Comparison of ENCODE assay signal across 29 mouse cellular contexts in the genomic region with DNA sequence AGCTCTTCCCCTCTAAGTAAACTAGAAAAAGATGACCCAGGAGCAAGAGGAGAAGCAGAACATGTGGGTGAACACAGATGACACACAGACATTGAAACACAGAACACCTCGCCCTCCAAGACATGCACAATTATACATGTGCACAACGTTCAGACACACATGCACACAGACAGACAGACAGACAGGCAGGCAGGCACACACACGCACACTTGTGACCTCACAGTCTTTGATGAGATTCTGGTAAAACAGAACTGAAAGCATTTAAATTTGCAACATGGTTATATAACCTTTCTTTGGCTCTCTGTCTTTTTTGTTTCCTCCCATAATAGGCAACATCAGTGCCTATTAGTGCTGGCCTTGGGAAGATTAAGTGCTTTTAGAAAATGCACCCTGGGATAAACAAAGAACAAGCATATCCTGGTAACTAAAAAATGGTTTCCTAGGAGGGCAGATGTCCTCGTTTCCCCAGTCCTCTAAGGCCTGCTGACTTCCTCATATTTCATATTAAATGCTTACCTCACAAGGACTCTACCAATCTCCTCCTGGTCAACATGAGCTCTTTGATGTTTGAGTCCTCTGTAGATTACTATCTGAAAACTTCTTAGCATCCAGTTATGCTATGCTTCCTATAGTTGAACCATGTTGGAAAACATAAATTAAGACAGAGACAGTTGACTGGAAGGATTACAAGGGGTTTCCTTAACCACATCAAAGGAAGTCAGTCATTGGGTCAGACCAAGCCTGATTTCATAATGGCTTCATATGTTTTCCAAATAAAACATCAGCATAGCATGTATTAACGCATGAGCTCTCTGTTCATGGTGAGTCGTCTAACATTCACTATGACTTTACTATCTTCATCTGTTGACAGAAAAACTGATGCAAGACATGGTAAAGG.
A peak's percentile ranks its signal among the peaks of the same experiment; 100 is the strongest.
DNase-seq lines count a peak whose midpoint lies in the region; ATAC-seq lines count a peak whose summit lies in the region.
"Had no signal": no experiment of that assay in that cellular context is flagged by ENCODE, and none has a peak within 500 bp of the region (broad histone marks: within the 10 kb centered on the region; RNA-seq: fewer than 3 reads in every experiment).

No protein-coding gene starts in this region.

- peak; percentile 12 for DNase-seq in CD4-positive, CD25-positive, alpha-beta regulatory T cell, adult 2 months (ENCODE audit: low read depth, low spot score)
- DNase-seq in spleen, adult 18-20 months: no peak
- DNase-seq in left cerebral cortex, postnatal 14 days (ENCODE audit: low spot score in 2 of 2): no peak
- no peak for DNase-seq in heart, postnatal 36 days
- DNase-seq: adrenal gland, postnatal 14 days; cerebellum, adult 11 months; cerebellum, adult 9-11 months; gastrocnemius, postnatal 10 days; kidney, postnatal 4 days; layer of hippocampus, postnatal 36 days; liver, embryonic 13.5 days; lung, adult 18-20 months; retina, postnatal 1 day; right cerebral cortex, postnatal 14 days had no signal

- intact Hi-C loops in left cerebral cortex, postnatal 14 days (cut with DNase I): no loop called here
- intact Hi-C loops in heart, postnatal 36 days (cut with DNase I): no loop called here

- peak overlapping the region; percentile 72; the same call in 1 of the 2 replicates for H3K27ac ChIP-seq in neural tube, embryonic 13.5 days (replicated peaks)
- H3K27ac ChIP-seq in neural tube, embryonic 15.5 days (replicated peaks): no peak overlapping the region
- H3K27ac ChIP-seq: limb, embryonic 10.5 days; limb, embryonic 15.5 days; liver, embryonic 13.5 days; macrophage; neural tube, embryonic 12.5 days; stomach, embryonic 15.5 days had no signal

- ATAC-seq in CD4-positive, CD25-positive, alpha-beta regulatory T cell, adult 4 months: no peak
- ATAC-seq in neural tube, embryonic 13.5 days (ENCODE audit: low read depth): no peak
- ATAC-seq in neural tube, embryonic 15.5 days (ENCODE audit: low FRiP score): no peak
- ATAC-seq in hematopoietic stem cell, adult 5-6 weeks (replicated peaks in 1 of 2; ENCODE audit: insufficient read depth in 1 of 2, low FRiP score in 2 of 2, low TSS enrichment in 1 of 2, low read depth in 1 of 2, poor library complexity in 2 of 2, severe bottlenecking in 2 of 2): peak; percentile 56 to 71; a peak in 3 of 4 replicates
- ATAC-seq: intestine, postnatal 0 days; lung, postnatal 0 days; midbrain, embryonic 16.5 days had no signal

- no peaks in the 10 kb centered on the region for H3K36me3 ChIP-seq in neural tube, embryonic 13.5 days
- H3K36me3 ChIP-seq in neural tube, embryonic 15.5 days: no peaks in the 10 kb centered on the region
- H3K36me3 ChIP-seq: limb, embryonic 10.5 days; limb, embryonic 15.5 days; liver, embryonic 13.5 days; neural tube, embryonic 12.5 days; stomach, embryonic 15.5 days had no signal

- H3K9me3 ChIP-seq in neural tube, embryonic 13.5 days: no peaks in the 10 kb centered on the region
- no peaks in the 10 kb centered on the region for H3K9me3 ChIP-seq in neural tube, embryonic 15.5 days (replicated peaks)
- H3K9me3 ChIP-seq: limb, embryonic 10.5 days; limb, embryonic 15.5 days; liver, embryonic 13.5 days; neural tube, embryonic 12.5 days; stomach, embryonic 15.5 days had no signal

- H3K9ac ChIP-seq in neural tube, embryonic 13.5 days: no peak overlapping the region
- H3K9ac ChIP-seq in neural tube, embryonic 15.5 days (replicated peaks): no peak overlapping the region
- H3K9ac ChIP-seq: limb, embryonic 15.5 days; liver, embryonic 13.5 days; neural tube, embryonic 12.5 days; stomach, embryonic 15.5 days had no signal

- no peak overlapping the region for H3K4me3 ChIP-seq in neural tube, embryonic 13.5 days
- H3K4me3 ChIP-seq in neural tube, embryonic 15.5 days (replicated peaks): no peak overlapping the region
- H3K4me3 ChIP-seq: erythroblast, embryonic 14.5 days; limb, embryonic 10.5 days; limb, embryonic 15.5 days; liver, embryonic 13.5 days; neural tube, embryonic 12.5 days; stomach, embryonic 15.5 days had no signal

- H3K4me2 ChIP-seq in neural tube, embryonic 13.5 days: no peak overlapping the region
- no peak overlapping the region for H3K4me2 ChIP-seq in neural tube, embryonic 15.5 days
- H3K4me2 ChIP-seq: heart, embryonic 11.5 days; limb, embryonic 15.5 days; liver, embryonic 13.5 days; midbrain, embryonic 11.5 days; neural tube, embryonic 12.5 days; stomach, embryonic 15.5 days had no signal

- whole genome bisulfite sequencing in neural tube, embryonic 13.5 days: 77% methylated on average over 6 of the region's 6 CpGs
- WGBS in neural tube, embryonic 15.5 days: 80% methylated on average over 6 of the region's 6 CpGs

- no peaks in the 10 kb centered on the region for H3K27me3 ChIP-seq in neural tube, embryonic 13.5 days
- no peaks in the 10 kb centered on the region for H3K27me3 ChIP-seq in neural tube, embryonic 15.5 days (replicated peaks)
- H3K27me3 ChIP-seq: limb, embryonic 15.5 days; liver, embryonic 13.5 days; neural tube, embryonic 12.5 days; stomach, embryonic 15.5 days had no signal

- peaks cover 9% of the 10 kb centered on the region for H3K4me1 ChIP-seq in neural tube, embryonic 13.5 days (replicated peaks)
- H3K4me1 ChIP-seq in neural tube, embryonic 15.5 days: peaks cover 7% of the 10 kb centered on the region
- H3K4me1 ChIP-seq: limb, embryonic 15.5 days; liver, embryonic 13.5 days; neural tube, embryonic 12.5 days; stomach, embryonic 15.5 days had no signal

Comparison
In these comparisons a context has a peak if more than half of its experiments do, and no peak if none do; other contexts are left out.
1. ATAC-seq: peak in hematopoietic stem cell, adult 5-6 weeks (2 of 2); none in CD4-positive, CD25-positive, alpha-beta regulatory T cell, adult 4 months (single experiment), neural tube, embryonic 13.5 days (single experiment) and neural tube, embryonic 15.5 days (single experiment).